In genomic region chr2:85123869-85124535, GRCm38 (mm10) we compare ENCODE assay signal across 8 mouse cellular contexts. TPM values are rescaled to one million over a fixed set of nuclear protein-coding genes. Genes with fewer than 3 reads are reported as not detected.
A peak's percentile ranks its signal among the peaks of the same experiment; 100 is the strongest.
DNase-seq lines count a peak whose midpoint lies in the region; ATAC-seq and TF ChIP-seq lines count a peak whose summit lies in the region.

No protein-coding gene starts in this region.

- no peaks in the 10 kb centered on the region for H3K9me3 ChIP-seq in intestine, postnatal 0 days (ENCODE audit: control insufficient read depth)

- H3K9ac ChIP-seq in intestine, postnatal 0 days (ENCODE audit: low read depth, low read length) = no peak overlapping the region

- H3K4me3 ChIP-seq in intestine, postnatal 0 days (ENCODE audit: low read depth, low read length) = no peak overlapping the region

- no peaks in the 10 kb centered on the region for H3K36me3 ChIP-seq in intestine, postnatal 0 days (ENCODE audit: control insufficient read depth, insufficient read depth)

- ATAC-seq in intestine, postnatal 0 days = peak; percentile 70

- H3K27me3 ChIP-seq in intestine, postnatal 0 days (replicated peaks; ENCODE audit: control insufficient read depth, insufficient read depth, low read length) = no peaks in the 10 kb centered on the region

- 31% methylated on average over 1 of the region's 1 CpGs for WGBS in intestine, postnatal 0 days

- H3K4me2 ChIP-seq in intestine, postnatal 0 days (replicated peaks; ENCODE audit: low read depth) = no peak overlapping the region

- peak; percentile 96 for TF ChIP-seq CTCF in intestine, postnatal 0 days (IDR thresholded peaks at IDR 0.05; ENCODE audit: low read depth)

- H3K27ac ChIP-seq in intestine, postnatal 0 days (ENCODE audit: low read depth, low read length) = no peak overlapping the region

- intact Hi-C loops in gastrocnemius, postnatal 14 days (cut with DNase I; ENCODE audit: low total_unique reads) = loop anchor here (2.0 kb wide), 2 partner anchors 121 to 437 kb away; no protein-coding TSS in a partner anchor
- intact Hi-C loops in left cerebral cortex, postnatal 25 days (cut with DNase I) = loop anchor here (1.0 to 5.0 kb wide), 4 partner anchors 122 to 1341 kb away; no protein-coding TSS in a partner anchor

- no peaks in the 10 kb centered on the region for H3K4me1 ChIP-seq in intestine, postnatal 0 days (replicated peaks; ENCODE audit: control insufficient read depth, insufficient read depth, low read length)

- DNase-seq in urinary bladder, adult 18-20 months (ENCODE audit: low spot score in 2 of 2) = peak; percentile 23 to 59
- DNase-seq in urinary bladder, postnatal 10 days (ENCODE audit: low spot score) = no peak
- DNase-seq in embryo, embryonic 10.5 days (ENCODE audit: low spot score) = peak; percentile 83
- DNase-seq in gastrocnemius, postnatal 14 days = peak; percentile 69
- DNase-seq in left cerebral cortex, postnatal 25 days (ENCODE audit: low spot score in 2 of 2) = peak; percentile 84 to 90
- DNase-seq in mesoderm, embryonic 11.5 days (ENCODE audit: low read depth, low spot score) = peak; percentile 75
- peak; percentile 73 for DNase-seq in right cerebral cortex, postnatal 4 days

RNA-seq across cellular contexts. Expression of gene Aplnr, which starts 12.0 kb away (rescaled TPM):
- 10 to 100 TPM; 61.0 to 74.0 TPM for total RNA-seq in gastrocnemius, postnatal 14 days (2021)
- 22.9 and 26.6 TPM in 2 replicates for polyA plus RNA-seq in intestine, postnatal 0 days (2015; fragmentation: Nextera tagmentation; extraction: Ambion mirVana)
- total RNA-seq in left cerebral cortex, postnatal 25 days (2021) = 1 to 10 TPM; 1.9 to 2.0 TPM

Comparison
In these comparisons a context has a peak if more than half of its experiments do, and no peak if none do; other contexts are left out.
1. RNA of gene Aplnr, which starts 12.0 kb away (total RNA-seq): 61.0 to 74.0 TPM in gastrocnemius, postnatal 14 days; 1.9 to 2.0 TPM in left cerebral cortex, postnatal 25 days; every median in the first group is over 10 times any median in the second.